Mouse (Mus musculus): Measurements from ENCODE around the gene Dgkg. TPM values are rescaled to one million over a fixed set of nuclear protein-coding genes. Genes with fewer than 3 reads are reported as not detected.
A peak's percentile ranks its signal among the peaks of the same experiment; 100 is the strongest.

Gene Dgkg
- polyA plus RNA-seq, 1 experiment = 1.5 TPM

- Histone ChIP-seq H3K9me3 (replicated peaks; ENCODE audit: control insufficient read depth, insufficient read depth, low read length, poor library complexity, severe bottlenecking) (no peaks in the 10 kb centered on the region), H3K27ac (ENCODE audit: insufficient read depth, low read length) (no peak overlapping the region), H3K9ac (ENCODE audit: low read depth, poor library complexity, severe bottlenecking) (no peak overlapping the region), H3K27me3 (ENCODE audit: control insufficient read depth, insufficient read depth, low read length, poor library complexity, severe bottlenecking) (no peaks in the 10 kb centered on the region), H3K36me3 (ENCODE audit: control insufficient read depth, insufficient read depth, low read length, poor library complexity, severe bottlenecking) (no peaks in the 10 kb centered on the region), H3K4me1 (ENCODE audit: control insufficient read depth, insufficient read depth, low read length) (no peaks in the 10 kb centered on the region), H3K4me3 (ENCODE audit: low read depth, low read length) (no peak overlapping the region)
- TF ChIP-seq CTCF (IDR thresholded peaks at IDR 0.05; ENCODE audit: low read depth, low read length) = peak; percentile 17
- no peak for TF ChIP-seq EP300 (IDR thresholded peaks at IDR 0.05; ENCODE audit: insufficient read depth, low read depth, low read length)
Observed at GRCm38 (mm10) chr16:22586151-22586836, 70.7 kb downstream of the Dgkg start.

DNA sequence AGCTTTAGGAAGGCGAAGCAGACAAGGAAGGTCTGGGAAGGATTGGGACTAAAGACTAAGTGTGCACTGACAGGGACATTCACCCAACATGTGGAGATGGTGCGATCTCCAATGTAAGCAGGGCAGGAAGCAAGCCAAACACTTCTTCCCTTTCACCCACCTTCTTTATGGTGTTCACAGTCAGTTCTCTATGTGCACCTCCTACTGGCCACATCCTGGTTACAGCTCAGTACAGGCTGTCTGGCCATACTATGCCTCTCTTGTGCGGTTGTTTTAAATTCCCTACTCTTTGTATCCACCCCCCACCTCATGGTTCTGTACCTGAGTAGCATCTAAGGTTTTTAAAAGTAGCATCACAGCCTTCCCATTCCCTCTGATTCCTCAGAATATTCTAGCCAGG, 71.5 kb downstream of the Dgkg start:
- no peaks in the 10 kb centered on the region for H3K9me3 ChIP-seq (replicated peaks; ENCODE audit: control insufficient read depth, insufficient read depth, low read length, poor library complexity, severe bottlenecking)
- no peaks in the 10 kb centered on the region for H3K27me3 ChIP-seq (ENCODE audit: control insufficient read depth, insufficient read depth, low read length, poor library complexity, severe bottlenecking)
- no peak overlapping the region for H3K4me3 ChIP-seq (ENCODE audit: low read depth, low read length)
- no peak overlapping the region for H3K27ac ChIP-seq (ENCODE audit: insufficient read depth, low read length)
- no peaks in the 10 kb centered on the region for H3K4me1 ChIP-seq (ENCODE audit: control insufficient read depth, insufficient read depth, low read length)
- H3K9ac ChIP-seq (ENCODE audit: low read depth, poor library complexity, severe bottlenecking) = no peak overlapping the region
- no peaks in the 10 kb centered on the region for H3K36me3 ChIP-seq (ENCODE audit: control insufficient read depth, insufficient read depth, low read length, poor library complexity, severe bottlenecking)
- no peak for TF ChIP-seq POLR2A (IDR thresholded peaks at IDR 0.05; ENCODE audit: insufficient read depth, low read length)
- no peak for TF ChIP-seq CTCF (IDR thresholded peaks at IDR 0.05; ENCODE audit: low read depth, low read length)
- TF ChIP-seq EP300 (IDR thresholded peaks at IDR 0.05; ENCODE audit: insufficient read depth, low read depth, low read length) = no peak

- no peaks in the 10 kb centered on the region for H3K27me3 ChIP-seq (ENCODE audit: control insufficient read depth, insufficient read depth, low read length, poor library complexity, severe bottlenecking)
- TF ChIP-seq EP300 (IDR thresholded peaks at IDR 0.05; ENCODE audit: insufficient read depth, low read depth, low read length) = no peak
- no peak for TF ChIP-seq POLR2A (IDR thresholded peaks at IDR 0.05; ENCODE audit: insufficient read depth, low read length)
- no peak for TF ChIP-seq CTCF (IDR thresholded peaks at IDR 0.05; ENCODE audit: low read depth, low read length)
Observed at GRCm38 (mm10) chr16:22583401-22583800, 73.6 kb downstream of the Dgkg start.

GRCm38 (mm10) chr16:22582173-22582929, 74.7 kb downstream of the Dgkg start:
- Histone ChIP-seq H3K27me3 (ENCODE audit: control insufficient read depth, insufficient read depth, low read length, poor library complexity, severe bottlenecking) (no peaks in the 10 kb centered on the region), H3K36me3 (ENCODE audit: control insufficient read depth, insufficient read depth, low read length, poor library complexity, severe bottlenecking) (no peaks in the 10 kb centered on the region), H3K9me3 (replicated peaks; ENCODE audit: control insufficient read depth, insufficient read depth, low read length, poor library complexity, severe bottlenecking) (no peaks in the 10 kb centered on the region), H3K4me1 (ENCODE audit: control insufficient read depth, insufficient read depth, low read length) (no peaks in the 10 kb centered on the region), H3K9ac (ENCODE audit: low read depth, poor library complexity, severe bottlenecking) (no peak overlapping the region), H3K4me3 (ENCODE audit: low read depth, low read length) (no peak overlapping the region), H3K27ac (ENCODE audit: insufficient read depth, low read length) (no peak overlapping the region)
- no peak for TF ChIP-seq POLR2A (IDR thresholded peaks at IDR 0.05; ENCODE audit: insufficient read depth, low read length)
- TF ChIP-seq CTCF (IDR thresholded peaks at IDR 0.05; ENCODE audit: low read depth, low read length) = no peak
- no peak for TF ChIP-seq EP300 (IDR thresholded peaks at IDR 0.05; ENCODE audit: insufficient read depth, low read depth, low read length)

More at GRCm38 (mm10) chr16:22583401-22583800, 73.6 kb downstream of the Dgkg start:
- no peak overlapping the region for H3K27ac ChIP-seq (ENCODE audit: insufficient read depth, low read length)
- no peaks in the 10 kb centered on the region for H3K4me1 ChIP-seq (ENCODE audit: control insufficient read depth, insufficient read depth, low read length)
- no peaks in the 10 kb centered on the region for H3K36me3 ChIP-seq (ENCODE audit: control insufficient read depth, insufficient read depth, low read length, poor library complexity, severe bottlenecking)
- no peaks in the 10 kb centered on the region for H3K9me3 ChIP-seq (replicated peaks; ENCODE audit: control insufficient read depth, insufficient read depth, low read length, poor library complexity, severe bottlenecking)
- no peak overlapping the region for H3K9ac ChIP-seq (ENCODE audit: low read depth, poor library complexity, severe bottlenecking)
- H3K4me3 ChIP-seq (ENCODE audit: low read depth, low read length) = no peak overlapping the region

- no peaks in the 10 kb centered on the region for H3K9me3 ChIP-seq (replicated peaks; ENCODE audit: control insufficient read depth, insufficient read depth, low read length, poor library complexity, severe bottlenecking)
- H3K36me3 ChIP-seq (ENCODE audit: control insufficient read depth, insufficient read depth, low read length, poor library complexity, severe bottlenecking) = no peaks in the 10 kb centered on the region
- H3K9ac ChIP-seq (ENCODE audit: low read depth, poor library complexity, severe bottlenecking) = no peak overlapping the region
- H3K27ac ChIP-seq (ENCODE audit: insufficient read depth, low read length) = no peak overlapping the region
- no peaks in the 10 kb centered on the region for H3K4me1 ChIP-seq (ENCODE audit: control insufficient read depth, insufficient read depth, low read length)
- TF ChIP-seq POLR2A (IDR thresholded peaks at IDR 0.05; ENCODE audit: insufficient read depth, low read length) = no peak
- TF ChIP-seq CTCF (IDR thresholded peaks at IDR 0.05; ENCODE audit: low read depth, low read length) = no peak
- no peak for TF ChIP-seq EP300 (IDR thresholded peaks at IDR 0.05; ENCODE audit: insufficient read depth, low read depth, low read length)
- H3K27me3 ChIP-seq (ENCODE audit: control insufficient read depth, insufficient read depth, low read length, poor library complexity, severe bottlenecking) = no peaks in the 10 kb centered on the region
- H3K4me3 ChIP-seq (ENCODE audit: low read depth, low read length) = no peak overlapping the region
Observed at GRCm38 (mm10) chr16:22580103-22580502, 76.9 kb downstream of the Dgkg start.

DNA sequence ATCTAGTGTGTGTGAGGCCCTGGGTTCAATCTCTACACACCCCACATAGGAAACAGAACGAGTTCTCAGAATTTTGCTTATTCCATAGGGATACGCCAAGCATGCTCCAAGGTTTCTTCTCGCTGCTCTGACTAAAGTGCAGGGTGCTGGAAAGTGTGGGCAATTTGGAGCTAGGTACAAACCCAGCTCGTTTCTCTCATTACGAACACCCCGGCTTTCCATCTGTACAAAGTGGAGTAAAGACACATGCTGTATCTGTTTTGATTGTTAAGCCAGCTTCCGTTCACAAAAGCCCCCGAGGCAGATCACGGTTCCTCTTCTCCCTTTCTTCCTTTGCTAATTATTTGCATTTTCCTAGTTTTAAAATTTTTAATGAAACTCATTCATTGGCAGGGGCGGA, 78.1 kb downstream of the Dgkg start:
- Histone ChIP-seq H3K27me3 (ENCODE audit: control insufficient read depth, insufficient read depth, low read length, poor library complexity, severe bottlenecking) (no peaks in the 10 kb centered on the region), H3K36me3 (ENCODE audit: control insufficient read depth, insufficient read depth, low read length, poor library complexity, severe bottlenecking) (no peaks in the 10 kb centered on the region), H3K4me1 (ENCODE audit: control insufficient read depth, insufficient read depth, low read length) (no peaks in the 10 kb centered on the region), H3K4me3 (ENCODE audit: low read depth, low read length) (no peak overlapping the region), H3K9me3 (replicated peaks; ENCODE audit: control insufficient read depth, insufficient read depth, low read length, poor library complexity, severe bottlenecking) (no peaks in the 10 kb centered on the region), H3K27ac (ENCODE audit: insufficient read depth, low read length) (no peak overlapping the region), H3K9ac (ENCODE audit: low read depth, poor library complexity, severe bottlenecking) (no peak overlapping the region)
- no peak for TF ChIP-seq CTCF (IDR thresholded peaks at IDR 0.05; ENCODE audit: low read depth, low read length)
- no peak for TF ChIP-seq EP300 (IDR thresholded peaks at IDR 0.05; ENCODE audit: insufficient read depth, low read depth, low read length)
- TF ChIP-seq POLR2A (IDR thresholded peaks at IDR 0.05; ENCODE audit: insufficient read depth, low read length) = no peak
